Mouse (Mus musculus): ENCODE measurements around the gene Zdhhc7.

GRCm38 (mm10) chr8:120079361-120079760 is 21.9 kb downstream of the Zdhhc7 start:
- no peak for TF ChIP-seq CTCF (IDR thresholded peaks at IDR 0.05; ENCODE audit: borderline replicate concordance, control insufficient read depth, extremely low read depth, insufficient read depth, low read length, poor library complexity)
- TF ChIP-seq POLR2A (IDR thresholded peaks at IDR 0.05; ENCODE audit: control insufficient read depth, extremely low read depth, insufficient read depth, low read length, poor library complexity) = no peak

Data from thymus, adult 2 months (tissue).